ENCODE assay signal across 8 mouse cellular contexts in genomic region chr15:79270317-79271123, GRCm38 (mm10). TPM values are rescaled to one million over a fixed set of nuclear protein-coding genes. Genes with fewer than 3 reads are reported as not detected.
DNase-seq lines count a peak whose midpoint lies in the region; ATAC-seq and TF ChIP-seq lines count a peak whose summit lies in the region.

No protein-coding gene starts in this region.

- DNase-seq in left cerebral cortex, adult 2 months (ENCODE audit: extremely low spot score in 1 of 2, low spot score in 2 of 2) = peak; percentile 44 to 62
- DNase-seq in left cerebral cortex, adult 11 months (ENCODE audit: low spot score) = no peak
- DNase-seq in embryo, embryonic 10 days (ENCODE audit: low spot score) = peak; percentile 84
- DNase-seq in neural tube, embryonic 10.5 days (ENCODE audit: extremely low spot score, low spot score) = peak; percentile 66
- DNase-seq in thymus, adult 18-20 months = peak; percentile 88 to 89

- H3K9me3 ChIP-seq in intestine, embryonic 15.5 days = no peaks in the 10 kb centered on the region
- H3K9me3 ChIP-seq in liver, embryonic 15.5 days (replicated peaks) = no peaks in the 10 kb centered on the region

- intact Hi-C loops in left cerebral cortex, adult 2 months (cut with DNase I) = no loop called here

- H3K9ac ChIP-seq in intestine, embryonic 15.5 days = 0 out of 2 replicates have a peak overlapping the region, but pooled peaks have one; percentile 31
- peak overlapping the region; percentile 26; the same call in 1 of the 2 replicates for H3K9ac ChIP-seq in liver, embryonic 15.5 days

- peak overlapping the region; percentile 66 for H3K4me2 ChIP-seq in intestine, embryonic 15.5 days (replicated peaks)
- peak overlapping the region; percentile 70 for H3K4me2 ChIP-seq in liver, embryonic 15.5 days

- H3K27ac ChIP-seq in left cerebral cortex, adult 2 months = no peak overlapping the region
- peak overlapping the region; percentile 59 for H3K27ac ChIP-seq in intestine, embryonic 15.5 days
- H3K27ac ChIP-seq in liver, embryonic 15.5 days (replicated peaks) = no peak overlapping the region

- H3K36me3 ChIP-seq in intestine, embryonic 15.5 days = no peaks in the 10 kb centered on the region
- no peaks in the 10 kb centered on the region for H3K36me3 ChIP-seq in liver, embryonic 15.5 days (replicated peaks)

- peak; percentile 83 for ATAC-seq in granulocyte monocyte progenitor cell, adult 5-6 weeks (replicated peaks; ENCODE audit: poor library complexity, severe bottlenecking)
- ATAC-seq in intestine, embryonic 15.5 days = peak; percentile 83
- ATAC-seq in liver, embryonic 15.5 days (ENCODE audit: insufficient read depth) = 0 out of 2 replicates have a peak, but pooled peaks have one; percentile 37

- peak overlapping the region; percentile 45 for H3K4me3 ChIP-seq in left cerebral cortex, adult 2 months
- H3K4me3 ChIP-seq in intestine, embryonic 15.5 days (replicated peaks) = peak overlapping the region; percentile 26
- peak overlapping the region; percentile 36 for H3K4me3 ChIP-seq in liver, embryonic 15.5 days (replicated peaks)

- H3K4me1 ChIP-seq in intestine, embryonic 15.5 days (replicated peaks) = peaks cover 12% of the 10 kb centered on the region
- H3K4me1 ChIP-seq in liver, embryonic 15.5 days (replicated peaks) = peaks cover 11% of the 10 kb centered on the region

- 3% methylated on average over 33 of the region's 33 CpGs for WGBS in intestine, embryonic 15.5 days
- 4% methylated on average over 33 of the region's 33 CpGs for WGBS in liver, embryonic 15.5 days (ENCODE audit: insufficient replicate concordance)

- no peak for TF ChIP-seq CTCF in left cerebral cortex, adult 2 months (IDR thresholded peaks at IDR 0.05)

- peaks cover 2% of the 10 kb centered on the region; the same call in 1 of the 2 replicates for H3K27me3 ChIP-seq in intestine, embryonic 15.5 days (replicated peaks)
- H3K27me3 ChIP-seq in liver, embryonic 15.5 days = peaks cover 20% of the 10 kb centered on the region

RNA-seq across cellular contexts. Expression of gene Baiap2l2, which starts 14.8 kb away (rescaled TPM):
- total RNA-seq in left cerebral cortex, adult 2 months (2021) = 1 to 10 TPM; 5.9 to 6.4 TPM
- total RNA-seq in granulocyte monocyte progenitor cell, adult 5-6 weeks (2014; fragmentation: Nextera tagmentation) = not detected in 2 replicates
- not detected in 2 replicates for total RNA-seq in granulocyte monocyte progenitor cell, adult 5-6 weeks (2017)
- polyA plus RNA-seq in intestine, embryonic 15.5 days (2015; fragmentation: Nextera tagmentation; extraction: Ambion mirVana) = 12.3 and 14.7 TPM in 2 replicates
- polyA plus RNA-seq in liver, embryonic 15.5 days (2015; fragmentation: Nextera tagmentation; extraction: Ambion mirVana) = 2.4 and 2.7 TPM in 2 replicates

RNA-seq across cellular contexts. Expression of gene Slc16a8, which starts 16.0 kb away (rescaled TPM):
- under 1 TPM in 1 of 2 experiments, not detected in 1; 0.25 TPM for total RNA-seq in left cerebral cortex, adult 2 months (2021)
- not detected in 2 replicates for total RNA-seq in granulocyte monocyte progenitor cell, adult 5-6 weeks (2014; fragmentation: Nextera tagmentation)
- not detected in 2 replicates for total RNA-seq in granulocyte monocyte progenitor cell, adult 5-6 weeks (2017)
- polyA plus RNA-seq in intestine, embryonic 15.5 days (2015; fragmentation: Nextera tagmentation; extraction: Ambion mirVana) = 0.16 TPM in 1 of 2 replicates, not detected in the other
- polyA plus RNA-seq in liver, embryonic 15.5 days (2015; fragmentation: Nextera tagmentation; extraction: Ambion mirVana) = not detected in 2 replicates

RNA-seq across cellular contexts. Expression of gene Gm49486, which starts 41.3 kb away (rescaled TPM):
- total RNA-seq in left cerebral cortex, adult 2 months (2021) = 1 to 10 TPM; 1.0 TPM
- total RNA-seq in granulocyte monocyte progenitor cell, adult 5-6 weeks (2014; fragmentation: Nextera tagmentation) = 0.83 TPM in 1 of 2 replicates, not detected in the other
- 0.52 TPM in 1 of 2 replicates, not detected in the other for total RNA-seq in granulocyte monocyte progenitor cell, adult 5-6 weeks (2017)
- 0.27 and 0.35 TPM in 2 replicates for polyA plus RNA-seq in intestine, embryonic 15.5 days (2015; fragmentation: Nextera tagmentation; extraction: Ambion mirVana)
- not detected in 2 replicates for polyA plus RNA-seq in liver, embryonic 15.5 days (2015; fragmentation: Nextera tagmentation; extraction: Ambion mirVana)

RNA-seq across cellular contexts. Expression of gene Pick1, which starts 41.5 kb away (rescaled TPM):
- total RNA-seq in left cerebral cortex, adult 2 months (2021) = 10 to 100 TPM; 55.7 to 57.8 TPM
- 7.8 and 11.3 TPM in 2 replicates for total RNA-seq in granulocyte monocyte progenitor cell, adult 5-6 weeks (2014; fragmentation: Nextera tagmentation)
- 5.3 and 8.4 TPM in 2 replicates for total RNA-seq in granulocyte monocyte progenitor cell, adult 5-6 weeks (2017)
- 44.2 and 50.1 TPM in 2 replicates for polyA plus RNA-seq in intestine, embryonic 15.5 days (2015; fragmentation: Nextera tagmentation; extraction: Ambion mirVana)
- 12.2 and 13.1 TPM in 2 replicates for polyA plus RNA-seq in liver, embryonic 15.5 days (2015; fragmentation: Nextera tagmentation; extraction: Ambion mirVana)

RNA-seq across cellular contexts. Expression of gene Pla2g6, which starts 57.7 kb away (rescaled TPM):
- 10 to 100 TPM; 21.3 to 22.6 TPM for total RNA-seq in left cerebral cortex, adult 2 months (2021)
- total RNA-seq in granulocyte monocyte progenitor cell, adult 5-6 weeks (2014; fragmentation: Nextera tagmentation) = 15.3 and 20.4 TPM in 2 replicates
- total RNA-seq in granulocyte monocyte progenitor cell, adult 5-6 weeks (2017) = 9.2 and 13.0 TPM in 2 replicates
- 20.2 and 21.6 TPM in 2 replicates for polyA plus RNA-seq in intestine, embryonic 15.5 days (2015; fragmentation: Nextera tagmentation; extraction: Ambion mirVana)
- 14.8 and 15.6 TPM in 2 replicates for polyA plus RNA-seq in liver, embryonic 15.5 days (2015; fragmentation: Nextera tagmentation; extraction: Ambion mirVana)

Comparison
In these comparisons a context has a peak if more than half of its experiments do, and no peak if none do; other contexts are left out.
1. RNA of gene Baiap2l2, which starts 14.8 kb away (total RNA-seq): 5.9 to 6.4 TPM in left cerebral cortex, adult 2 months; not detected in granulocyte monocyte progenitor cell, adult 5-6 weeks; every median in the first group is over 4 times any median in the second.
2. Peak in every context shown above with its lines, with median percentiles within 50 percentile points of each other: H3K4me3 ChIP-seq and ATAC-seq.